Mouse (Mus musculus) liver, adult 2 months (tissue): ENCODE results near the gene St3gal2. TPM values are rescaled to one million over a fixed set of nuclear protein-coding genes. Genes with fewer than 3 reads are reported as not detected.
A peak's percentile ranks its signal among the peaks of the same experiment; 100 is the strongest.

Experiments
- DNase-seq: peaks from one replicate; pipeline ENCODE4 v3.0.0-alpha.2; 2011; ENCODE audit warnings: low read depth, low spot score; ENCODE audit errors: extremely low read depth
- H3K27ac ChIP-seq: fragments of 200-500 bp; replicated peaks from 2 replicates; pipeline ENCODE4 v1.5.1; 2012; ENCODE audit warnings: low read depth, mild to moderate bottlenecking, control low read depth, inconsistent platforms, low read length; ENCODE audit not compliant: insufficient read depth
- H3K27me3 ChIP-seq: fragments of 200-500 bp; 2 replicates; pipeline ENCODE4 v1.6.1; 2012; ENCODE audit warnings: mild to moderate bottlenecking, moderate library complexity, low read length, inconsistent platforms; ENCODE audit not compliant: control insufficient read depth, insufficient read depth
- H3K36me3 ChIP-seq: fragments of 200-500 bp; 2 replicates; pipeline ENCODE4 v1.6.1; 2012; ENCODE audit warnings: low read length, inconsistent platforms; ENCODE audit not compliant: control insufficient read depth, insufficient read depth
- H3K4me1 ChIP-seq: fragments of 200-500 bp; 2 replicates; pipeline ENCODE4 v1.6.1; 2011; ENCODE audit warnings: low read length; ENCODE audit not compliant: control insufficient read depth, insufficient read depth
- H3K4me3 ChIP-seq: fragments of 200-500 bp; 2 replicates; pipeline ENCODE4 v1.5.1; 2011; ENCODE audit warnings: low read depth, mild to moderate bottlenecking, control low read depth, low read length, moderate library complexity; ENCODE audit not compliant: insufficient read depth
- H3K79me2 ChIP-seq: fragments of 200-500 bp; 2 replicates; pipeline ENCODE4 v1.6.1; 2012; ENCODE audit warnings: inconsistent platforms, mild to moderate bottlenecking, low read length, moderate library complexity; ENCODE audit not compliant: control insufficient read depth, insufficient read depth
- H3K9ac ChIP-seq: fragments of 200-500 bp; 2 replicates; pipeline ENCODE4 v1.6.1; 2012; ENCODE audit warnings: low read depth, mild to moderate bottlenecking, control low read depth, inconsistent platforms, low read length
- CTCF ChIP-seq: fragments of 200-500 bp; IDR thresholded peaks from 2 replicates; pipeline ENCODE4 v1.5.1; 2011; ENCODE audit warnings: low read depth, low read length, control low read depth
- POLR2A ChIP-seq: fragments of 200-500 bp; IDR thresholded peaks from 2 replicates; pipeline ENCODE4 v1.6.1; 2011; ENCODE audit warnings: low read length, control low read depth; ENCODE audit not compliant: insufficient read depth; ENCODE audit errors: extremely low read depth
- WGBS: fragments of 180-500 bp; shearing (Covaris S2); methylation state at CpG from one replicate; pipeline ENCODE4 v1.1.7; 2018; 5-methylcytosine and 5-hydroxymethylcytosine counted together
- polyA plus RNA-seq: library from polyadenylated mRNA; depleted of rRNA; stranded (reverse); fragments of >200 nt; gene quantifications from 2 replicates; pipeline ENCODE4 v1.2.3, GENCODE M21; 2012
- total RNA-seq: library from RNA; depleted of rRNA; stranded (reverse); fragments of >200 nt; gene quantifications from 2 replicates; pipeline ENCODE4 v1.2.3, GENCODE M21; 2014

The St3gal2 gene
- total and polyA plus RNA-seq, 2 experiments, result 0.83 to 1.5 TPM

GRCm38 (mm10) chr8:110963051-110963450 is 43.3 kb downstream of the St3gal2 start:
- no peaks in the 10 kb centered on the region for H3K27me3 ChIP-seq
- no peaks in the 10 kb centered on the region for H3K79me2 ChIP-seq
- TF ChIP-seq CTCF (no peak), POLR2A (no peak)
- DNase-seq, result no peak
- no peak overlapping the region for H3K4me3 ChIP-seq
- WGBS, result over 99% methylated on average over 2 of the region's 2 CpGs
- peaks cover 3% of the 10 kb centered on the region for H3K4me1 ChIP-seq
- H3K9ac ChIP-seq, result no peak overlapping the region
- no peak overlapping the region for H3K27ac ChIP-seq
- H3K36me3 ChIP-seq, result no peaks in the 10 kb centered on the region

- 89% methylated on average over 7 of the region's 7 CpGs for WGBS
- H3K36me3 ChIP-seq, result no peaks in the 10 kb centered on the region
- no peak for TF ChIP-seq POLR2A
- TF ChIP-seq CTCF, result no peak
These were observed 44.9 kb downstream of the St3gal2 start for GRCm38 (mm10) chr8:110964666-110965065.

GRCm38 (mm10) chr8:110965594-110965993 is 45.9 kb downstream of the St3gal2 start:
- no peak overlapping the region for H3K9ac ChIP-seq
- no peak overlapping the region for H3K27ac ChIP-seq

More at GRCm38 (mm10) chr8:110964666-110965065, 44.9 kb downstream of the St3gal2 start:
- DNase-seq, result no peak
- no peak overlapping the region for H3K4me3 ChIP-seq
- H3K79me2 ChIP-seq, result no peaks in the 10 kb centered on the region
- H3K4me1 ChIP-seq, result peaks cover 3% of the 10 kb centered on the region
- no peak overlapping the region for H3K27ac ChIP-seq
- H3K27me3 ChIP-seq, result no peaks in the 10 kb centered on the region
- no peak overlapping the region for H3K9ac ChIP-seq

GRCm38 (mm10) chr8:110966586-110966985 is 46.9 kb downstream of the St3gal2 start:
- no peaks in the 10 kb centered on the region for H3K36me3 ChIP-seq
- H3K27ac ChIP-seq, result peak overlapping the region; percentile 27; the same call in 1 of the 2 replicates
- no peaks in the 10 kb centered on the region for H3K79me2 ChIP-seq
- 34% methylated on average over 8 of the region's 8 CpGs for WGBS
- TF ChIP-seq POLR2A, result no peak
- no peak for TF ChIP-seq CTCF
- H3K9ac ChIP-seq, result no peak overlapping the region
- H3K4me3 ChIP-seq, result no peak overlapping the region
- peak; percentile 76 for DNase-seq
- peaks cover 9% of the 10 kb centered on the region for H3K4me1 ChIP-seq
- H3K27me3 ChIP-seq, result no peaks in the 10 kb centered on the region

More at GRCm38 (mm10) chr8:110965594-110965993, 45.9 kb downstream of the St3gal2 start:
- H3K36me3 ChIP-seq, result no peaks in the 10 kb centered on the region
- DNase-seq, result peak; percentile 76
- H3K4me1 ChIP-seq, result peaks cover 3% of the 10 kb centered on the region
- 16% methylated on average over 7 of the region's 7 CpGs for WGBS
- no peak overlapping the region for H3K4me3 ChIP-seq
- H3K27me3 ChIP-seq, result no peaks in the 10 kb centered on the region
- TF ChIP-seq POLR2A, result no peak
- TF ChIP-seq CTCF, result peak; percentile 24; the same call in 1 of the 2 replicates
- H3K79me2 ChIP-seq, result no peaks in the 10 kb centered on the region

GRCm38 (mm10) chr8:110967326-110967725 is 47.6 kb downstream of the St3gal2 start:
- H3K4me1 ChIP-seq, result peaks cover 9% of the 10 kb centered on the region
- H3K27me3 ChIP-seq, result no peaks in the 10 kb centered on the region
- H3K4me3 ChIP-seq, result no peak overlapping the region
- H3K9ac ChIP-seq, result no peak overlapping the region
- H3K79me2 ChIP-seq, result no peaks in the 10 kb centered on the region
- no peak for DNase-seq
- H3K27ac ChIP-seq, result no peak overlapping the region
- TF ChIP-seq POLR2A, result no peak
- TF ChIP-seq CTCF, result no peak
- no peaks in the 10 kb centered on the region for H3K36me3 ChIP-seq
- WGBS, result 86% methylated on average over 9 of the region's 9 CpGs
